Mouse (Mus musculus) midbrain, embryonic 11.5 days (tissue): ENCODE results near the gene Efna1. TPM values are rescaled to one million over a fixed set of nuclear protein-coding genes. Genes with fewer than 3 reads are reported as not detected.

Experiments
- ATAC-seq: fragments of 200-750 bp; cut with Nextera tagmentation; 2 replicates; pipeline ENCODE4 v1.8.0; 2017; ENCODE audit warnings: moderate TSS enrichment, moderate library complexity; ENCODE audit not compliant: low FRiP score
- DNase-seq: peaks from one replicate; pipeline ENCODE4 v3.0.0; 2015; ENCODE audit warnings: low spot score; ENCODE audit errors: missing footprints
- H3K27ac ChIP-seq: fragments of 300-500 bp; sonication (generic); 2 replicates; pipeline ENCODE4 v1.5.1; 2014; ENCODE audit warnings: low read depth, low read length
- H3K27me3 ChIP-seq: fragments of 300-500 bp; sonication (generic); 2 replicates; pipeline ENCODE4 v1.6.1; 2014; ENCODE audit warnings: mild to moderate bottlenecking, low read length, moderate library complexity, mixed read lengths; ENCODE audit not compliant: control insufficient read depth, insufficient read depth
- H3K36me3 ChIP-seq: fragments of 300-500 bp; sonication (generic); 2 replicates; pipeline ENCODE4 v1.6.1; 2014; ENCODE audit warnings: mild to moderate bottlenecking, low read length, moderate library complexity, mixed read lengths; ENCODE audit not compliant: control insufficient read depth, insufficient read depth
- H3K4me1 ChIP-seq: fragments of 300-500 bp; sonication (generic); 2 replicates; pipeline ENCODE4 v1.6.1; 2014; ENCODE audit warnings: low read length; ENCODE audit not compliant: control insufficient read depth, insufficient read depth
- H3K4me2 ChIP-seq: fragments of 300-500 bp; sonication (generic); 2 replicates; pipeline ENCODE4 v1.6.1; 2014; ENCODE audit warnings: mild to moderate bottlenecking, moderate library complexity
- H3K4me3 ChIP-seq: fragments of 300-500 bp; sonication (generic); 2 replicates; pipeline ENCODE4 v1.5.1; 2014; ENCODE audit warnings: low read depth, low read length
- H3K9ac ChIP-seq: fragments of 300-500 bp; sonication (generic); 2 replicates; pipeline ENCODE4 v1.6.1; 2014; ENCODE audit warnings: low read length
- H3K9me3 ChIP-seq: fragments of 300-500 bp; sonication (generic); 2 replicates; pipeline ENCODE4 v1.6.1; 2016; ENCODE audit warnings: low read length; ENCODE audit not compliant: control insufficient read depth
- WGBS: fragments of 180-500 bp; shearing (Covaris S2); extraction: QIAGEN DNeasy Blood & Tissue Kit; methylation state at CpG from one replicate; pipeline ENCODE4 v1.1.7; 2014; 5-methylcytosine and 5-hydroxymethylcytosine counted together
- polyA plus RNA-seq: library from polyadenylated mRNA; unstranded; fragments of >200 nt; fragmentation: Nextera tagmentation; extraction: Ambion mirVana; gene quantifications from 2 replicates; pipeline ENCODE4 v1.2.1, GENCODE M21; 2014

The Efna1 gene
- polyA plus RNA-seq, 1 experiment from 2014 or later, result 12.5 TPM

DNA sequence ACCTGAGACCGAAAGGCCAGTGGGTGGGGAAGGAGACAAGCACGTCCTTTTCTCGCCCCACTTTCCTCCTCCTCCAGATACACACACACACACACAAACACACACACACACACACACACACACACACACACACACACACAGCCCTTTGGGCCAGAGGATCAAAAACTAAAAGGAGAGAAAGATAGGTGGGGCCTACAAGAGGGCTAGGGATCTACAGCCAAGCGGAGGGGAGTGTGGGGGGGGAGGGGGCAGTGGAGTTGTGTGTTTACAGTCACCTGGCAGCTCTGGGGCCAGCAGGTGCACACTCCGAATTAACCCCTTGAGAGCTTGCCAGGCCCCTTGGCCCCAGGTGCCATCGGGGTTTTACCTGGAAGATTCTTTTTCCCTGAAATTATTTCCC is 48.3 kb downstream of the Efna1 start:
- Histone ChIP-seq H3K36me3 (no peaks in the 10 kb centered on the region), H3K4me3 (no peak overlapping the region), H3K4me1 (peaks cover 10% of the 10 kb centered on the region), H3K9me3 (no peaks in the 10 kb centered on the region), H3K27me3 (no peaks in the 10 kb centered on the region), H3K27ac (no peak overlapping the region), H3K9ac (no peak overlapping the region), H3K4me2 (no peak overlapping the region)
- no peak for ATAC-seq
- DNase-seq, result no peak
- 70% methylated on average over 6 of the region's 6 CpGs for WGBS

DNA sequence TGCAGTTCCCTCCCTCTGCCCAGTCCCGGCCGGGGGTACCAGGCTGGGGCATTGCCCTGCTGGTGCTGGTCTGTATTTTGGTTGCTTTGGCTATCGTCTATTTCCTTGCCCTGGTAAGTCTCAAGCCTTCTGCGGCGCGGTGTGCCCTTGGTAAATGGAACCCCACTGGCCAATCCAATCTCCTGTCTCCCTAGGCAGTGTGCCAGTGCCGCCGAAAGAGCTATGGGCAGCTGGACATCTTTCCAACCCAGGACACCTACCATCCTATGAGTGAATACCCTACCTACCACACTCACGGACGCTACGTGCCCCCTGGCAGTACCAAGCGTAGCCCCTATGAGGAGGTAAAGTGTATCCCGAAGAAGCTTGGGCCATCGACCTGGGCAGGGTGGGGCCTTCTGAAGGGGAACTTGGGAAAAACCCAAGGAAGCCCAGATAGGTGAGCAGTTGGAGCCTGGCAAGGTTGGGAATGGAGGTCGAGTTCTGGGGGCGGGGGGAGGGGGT is 49.1 kb downstream of the Efna1 start:
- no peak overlapping the region for H3K9ac ChIP-seq
- no peaks in the 10 kb centered on the region for H3K27me3 ChIP-seq
- ATAC-seq (no peak), DNase-seq (no peak)
- H3K4me2 ChIP-seq, result no peak overlapping the region
- H3K4me1 ChIP-seq, result peaks cover 12% of the 10 kb centered on the region
- H3K4me3 ChIP-seq, result no peak overlapping the region
- no peak overlapping the region for H3K27ac ChIP-seq
- H3K9me3 ChIP-seq, result no peaks in the 10 kb centered on the region
- no peaks in the 10 kb centered on the region for H3K36me3 ChIP-seq
- 82% methylated on average over 16 of the region's 16 CpGs for WGBS

DNA sequence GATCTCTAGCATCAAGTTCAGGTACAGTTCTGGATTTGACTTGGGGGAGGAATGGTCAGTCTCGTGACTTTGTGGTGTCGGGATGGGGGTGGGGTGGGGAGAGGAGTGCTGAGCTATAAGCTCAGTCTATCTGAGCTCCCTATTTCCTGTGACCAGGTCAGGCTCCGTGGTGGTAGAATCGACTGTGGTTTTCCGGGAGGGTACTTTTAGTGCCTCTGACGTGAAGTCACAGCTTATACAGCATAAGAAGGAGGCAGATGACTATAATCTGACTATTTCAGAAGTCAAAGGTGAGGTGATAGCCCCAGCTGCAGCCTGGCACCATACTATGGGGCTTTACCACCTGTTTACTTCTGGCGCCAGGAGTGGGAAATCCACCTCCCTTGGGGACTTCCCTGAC is 49.6 kb downstream of the Efna1 start:
- Histone ChIP-seq H3K27me3 (no peaks in the 10 kb centered on the region), H3K4me1 (peaks cover 12% of the 10 kb centered on the region), H3K27ac (no peak overlapping the region), H3K9me3 (no peaks in the 10 kb centered on the region), H3K9ac (no peak overlapping the region), H3K4me3 (no peak overlapping the region), H3K4me2 (no peak overlapping the region), H3K36me3 (no peaks in the 10 kb centered on the region)
- DNase-seq, result no peak
- no peak for ATAC-seq
- WGBS, result 75% methylated on average over 7 of the region's 7 CpGs

DNA sequence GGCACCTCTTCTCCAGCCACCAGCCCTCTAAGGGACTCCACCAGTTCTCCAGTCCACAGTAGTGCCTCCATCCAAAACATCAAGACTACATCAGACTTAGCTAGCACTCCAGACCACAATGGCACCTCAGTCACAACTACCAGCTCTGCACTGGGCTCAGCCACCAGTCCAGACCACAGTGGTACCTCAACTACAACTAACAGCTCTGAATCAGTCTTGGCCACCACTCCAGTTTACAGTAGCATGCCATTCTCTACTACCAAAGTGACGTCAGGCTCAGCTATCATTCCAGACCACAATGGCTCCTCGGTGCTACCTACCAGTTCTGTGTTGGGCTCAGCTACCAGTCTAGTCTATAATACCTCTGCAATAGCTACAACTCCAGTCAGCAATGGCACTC is 50.4 kb downstream of the Efna1 start:
- Histone ChIP-seq H3K27ac (no peak overlapping the region), H3K4me2 (no peak overlapping the region), H3K9me3 (no peaks in the 10 kb centered on the region), H3K9ac (no peak overlapping the region), H3K27me3 (no peaks in the 10 kb centered on the region), H3K4me1 (peaks cover 12% of the 10 kb centered on the region), H3K36me3 (no peaks in the 10 kb centered on the region), H3K4me3 (no peak overlapping the region)
- 98% methylated on average over 2 of the region's 2 CpGs for WGBS
- ATAC-seq (no peak), DNase-seq (no peak)

DNA sequence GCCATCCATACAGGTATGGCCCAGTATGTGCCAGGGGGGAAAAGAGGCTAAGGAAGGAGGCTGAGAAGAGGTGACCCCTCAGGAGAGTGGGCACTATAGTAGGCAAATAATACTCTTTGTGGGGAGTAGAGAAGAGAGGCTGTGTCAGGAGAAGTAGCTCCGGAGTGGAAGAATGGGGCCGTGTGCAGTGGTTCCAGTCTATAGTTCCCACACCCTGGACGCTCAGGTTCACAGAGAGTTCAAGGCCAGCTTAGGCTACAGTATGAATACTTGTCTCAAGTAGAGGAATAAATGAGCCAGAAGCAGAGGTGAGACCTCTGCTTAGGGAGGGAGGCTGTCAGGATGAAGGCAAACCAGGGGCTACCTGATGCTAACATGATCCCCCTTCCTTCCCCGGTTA is 51.7 kb downstream of the Efna1 start:
- Histone ChIP-seq H3K9me3 (no peaks in the 10 kb centered on the region), H3K9ac (0 out of 2 replicates have a peak overlapping the region, but pooled peaks have one; percentile 21), H3K36me3 (no peaks in the 10 kb centered on the region), H3K4me1 (peaks cover 22% of the 10 kb centered on the region), H3K4me3 (no peak overlapping the region), H3K27me3 (no peaks in the 10 kb centered on the region), H3K4me2 (no peak overlapping the region), H3K27ac (no peak overlapping the region)
- WGBS, result 73% methylated on average over 4 of the region's 4 CpGs
- no peak for DNase-seq
- no peak for ATAC-seq

DNA sequence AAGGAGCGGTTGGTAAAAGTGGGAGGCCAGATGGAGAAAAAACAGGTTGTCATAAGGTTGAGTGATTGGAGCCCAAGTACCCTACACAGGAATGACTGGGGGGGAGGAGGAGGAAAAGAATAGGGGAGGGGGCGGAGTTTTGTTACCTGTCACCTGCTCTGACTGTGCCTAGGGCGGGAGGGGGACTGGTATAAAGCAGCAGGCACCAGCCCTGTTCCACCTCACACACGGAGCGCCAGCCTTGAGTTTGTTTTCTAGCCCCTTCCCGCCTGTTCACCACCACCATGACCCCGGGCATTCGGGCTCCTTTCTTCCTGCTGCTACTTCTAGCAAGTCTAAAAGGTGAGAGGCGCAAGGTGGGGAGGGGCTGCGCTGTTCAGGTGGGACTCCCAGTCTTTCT is 52.1 kb downstream of the Efna1 start, which contains the start of gene Muc1:
Gene Muc1 (plus strand): TSS at position 222 of the 400 bp plus-strand sequence.
- ATAC-seq (no peak), DNase-seq (no peak)
- Histone ChIP-seq H3K4me1 (peaks cover 27% of the 10 kb centered on the region), H3K27me3 (no peaks in the 10 kb centered on the region), H3K9ac (peak within 1 kb of the TSS; percentile 93), H3K36me3 (0 out of 2 replicates have a peak, but pooled peaks cover 2% of the 10 kb centered on the region), H3K27ac (peak within 1 kb of the TSS; percentile 88), H3K4me3 (peak within 1 kb of the TSS; percentile 63), H3K9me3 (no peaks in the 10 kb centered on the region), H3K4me2 (peak within 1 kb of the TSS; percentile 83)
- WGBS, result 34% methylated on average over 10 of the region's 10 CpGs

DNA sequence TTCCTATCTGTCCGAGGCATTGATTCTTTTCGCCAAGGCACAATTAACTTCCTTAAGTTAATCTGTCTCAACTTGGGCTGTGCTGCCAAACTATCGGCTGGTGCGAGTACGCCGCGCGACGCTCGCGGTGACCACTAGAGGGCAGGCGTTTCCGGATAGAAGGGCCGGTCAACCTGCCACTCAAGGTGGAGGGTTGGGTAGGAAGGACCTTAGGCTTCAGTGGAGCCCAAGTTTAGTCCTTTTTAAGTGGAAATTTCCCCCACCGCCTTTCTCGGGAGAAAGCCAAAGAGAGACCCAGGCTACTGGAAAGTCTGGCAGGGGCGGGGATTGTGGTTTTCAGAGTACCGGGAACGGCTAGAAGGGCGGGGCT is 52.8 kb downstream of the Efna1 start:
- H3K27ac ChIP-seq, result peak overlapping the region; percentile 88
- ATAC-seq, result peak; percentile 34; the same call in 1 of the 2 replicates
- peak overlapping the region; percentile 93 for H3K9ac ChIP-seq
- H3K4me2 ChIP-seq, result peak overlapping the region; percentile 83
- no peaks in the 10 kb centered on the region for H3K9me3 ChIP-seq
- H3K4me3 ChIP-seq, result peak overlapping the region; percentile 63
- peak; percentile 99 for DNase-seq
- peaks cover 4% of the 10 kb centered on the region; the same call in 1 of the 2 replicates for H3K36me3 ChIP-seq
- H3K27me3 ChIP-seq, result no peaks in the 10 kb centered on the region
- under 1% methylated on average over 20 of the region's 20 CpGs for WGBS
- peaks cover 33% of the 10 kb centered on the region for H3K4me1 ChIP-seq

DNA sequence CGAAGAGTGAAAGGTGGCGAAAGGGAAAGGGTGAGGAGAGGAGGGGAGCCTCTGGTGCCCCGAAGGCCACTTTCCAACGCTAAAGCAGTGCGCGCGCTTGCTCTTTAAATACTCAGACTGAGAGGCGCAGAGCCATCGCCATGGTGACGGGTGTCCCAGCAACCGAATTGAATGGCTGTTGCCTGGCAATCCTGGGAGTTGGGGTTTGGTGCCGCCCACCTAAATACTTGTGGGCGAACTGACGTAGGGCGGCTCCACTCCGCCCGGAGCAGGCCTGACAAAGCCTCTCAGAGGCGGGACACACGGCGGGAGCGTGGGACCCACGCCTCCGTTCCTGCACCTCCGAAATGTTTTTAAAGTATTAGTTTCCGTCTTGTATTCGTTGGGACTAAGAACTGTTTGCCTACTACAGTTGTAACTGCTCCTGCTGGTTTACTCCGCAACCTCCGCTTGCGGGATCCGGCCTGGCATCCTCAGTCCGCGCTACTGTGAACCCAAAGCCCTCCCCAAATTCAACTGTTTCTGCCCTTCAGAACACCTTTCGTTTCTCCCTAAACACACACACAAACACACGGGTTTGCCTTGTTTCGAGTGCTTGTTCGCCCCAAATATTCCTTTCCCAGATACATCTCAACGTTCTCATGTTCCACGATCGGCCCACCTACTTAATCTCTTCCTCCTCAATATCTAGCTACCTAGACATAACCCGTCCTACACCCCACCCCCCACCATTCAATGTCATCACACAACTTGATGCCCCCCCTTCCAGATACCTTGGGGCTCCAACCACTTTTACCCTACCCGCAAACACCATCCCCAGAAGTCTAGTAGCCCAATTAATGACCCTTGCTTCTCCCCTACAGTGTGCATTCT is 53.4 kb downstream of the Efna1 start:
- Histone ChIP-seq H3K4me2 (peak overlapping the region; percentile 83), H3K27ac (peak overlapping the region; percentile 89), H3K4me3 (peak overlapping the region; percentile 63), H3K27me3 (no peaks in the 10 kb centered on the region), H3K36me3 (peaks cover 9% of the 10 kb centered on the region; the same call in 1 of the 2 replicates), H3K9me3 (no peaks in the 10 kb centered on the region), H3K4me1 (peaks cover 40% of the 10 kb centered on the region), H3K9ac (peak overlapping the region; percentile 93)
- DNase-seq, result peak; percentile 100
- peak; percentile 76 for ATAC-seq
- WGBS, result 2% methylated on average over 41 of the region's 41 CpGs

DNA sequence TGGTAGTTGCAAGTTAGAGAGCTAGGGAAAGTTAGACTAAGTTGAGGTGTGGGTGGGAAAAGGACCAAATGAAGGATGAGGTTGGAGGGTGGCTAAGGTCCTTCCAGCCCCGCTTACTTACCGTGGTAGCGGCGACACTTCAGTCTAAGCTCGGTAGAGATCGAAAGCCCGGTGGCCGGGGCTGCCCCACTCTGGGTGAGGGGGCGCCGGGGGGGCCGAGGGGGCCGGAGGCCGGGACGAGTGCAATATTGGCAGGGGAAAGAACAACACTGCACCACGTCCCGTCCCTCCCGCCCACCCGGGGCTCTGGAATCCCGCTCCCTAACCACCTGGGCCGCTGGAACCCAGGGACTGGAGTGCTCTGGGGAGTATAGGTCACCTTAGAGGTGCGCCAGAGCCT is 54.0 kb downstream of the Efna1 start, which contains the start of gene Mtx1:
Gene Mtx1 (minus strand): TSS at position 189 of the 400 bp plus-strand sequence.
- peaks cover 40% of the 10 kb centered on the region for H3K4me1 ChIP-seq
- under 1% methylated on average over 21 of the region's 21 CpGs for WGBS
- no peak for ATAC-seq

More for the DNA sequence above, 54.0 kb downstream of the Efna1 start, which contains the start of gene Mtx1:
- H3K27me3 ChIP-seq, result no peaks in the 10 kb centered on the region
- no peak for DNase-seq
- H3K36me3 ChIP-seq, result peaks cover 9% of the 10 kb centered on the region; the same call in 1 of the 2 replicates
- no peaks in the 10 kb centered on the region for H3K9me3 ChIP-seq
- peak within 1 kb of the TSS; percentile 93 for H3K9ac ChIP-seq
- peak within 1 kb of the TSS; percentile 83 for H3K4me2 ChIP-seq
- H3K4me3 ChIP-seq, result peak within 1 kb of the TSS; percentile 63
- H3K27ac ChIP-seq, result peak within 1 kb of the TSS; percentile 89
